Mouse (Mus musculus): ENCODE data around the gene Fgf3. TPM values are rescaled to one million over a fixed set of nuclear protein-coding genes. Genes with fewer than 3 reads are reported as not detected.

The Fgf3 gene
- 0.47 and 1.1 TPM in 2 replicates for polyA plus RNA-seq (2015; fragmentation: Nextera tagmentation; extraction: Ambion mirVana)

- WGBS = 4% methylated on average over 34 of the region's 43 CpGs
- Histone ChIP-seq H3K27ac (replicated peaks) (no peak within 1 kb of the TSS), H3K27me3 (ENCODE audit: control insufficient read depth, insufficient read depth, low read length) (peaks cover 33% of the 10 kb centered on the region), H3K9me3 (ENCODE audit: control insufficient read depth, low read length) (no peaks in the 10 kb centered on the region), H3K9ac (ENCODE audit: low read length) (no peak within 1 kb of the TSS), H3K36me3 (ENCODE audit: control insufficient read depth, insufficient read depth, low read length) (no peaks in the 10 kb centered on the region), H3K4me3 (ENCODE audit: low read depth, low read length) (peak within 1 kb of the TSS; percentile 33), H3K4me2 (replicated peaks; ENCODE audit: low read depth) (peak within 1 kb of the TSS; percentile 55), H3K4me1 (replicated peaks; ENCODE audit: control insufficient read depth, insufficient read depth) (no peaks in the 10 kb centered on the region)
- TF ChIP-seq CTCF (IDR thresholded peaks at IDR 0.05; ENCODE audit: low read depth) = no peak
- TF ChIP-seq EP300 (optimal IDR thresholded peaks at IDR 0.05) = no peak
- DNase-seq (ENCODE audit: low spot score) (no peak), ATAC-seq (ENCODE audit: low FRiP score, low TSS enrichment) (no peak)
These were observed at the start of gene Fgf3 for GRCm38 (mm10) chr7:144837891-144838488. TSS of gene Fgf3 (plus strand) at chr7:144838083.

DNA sequence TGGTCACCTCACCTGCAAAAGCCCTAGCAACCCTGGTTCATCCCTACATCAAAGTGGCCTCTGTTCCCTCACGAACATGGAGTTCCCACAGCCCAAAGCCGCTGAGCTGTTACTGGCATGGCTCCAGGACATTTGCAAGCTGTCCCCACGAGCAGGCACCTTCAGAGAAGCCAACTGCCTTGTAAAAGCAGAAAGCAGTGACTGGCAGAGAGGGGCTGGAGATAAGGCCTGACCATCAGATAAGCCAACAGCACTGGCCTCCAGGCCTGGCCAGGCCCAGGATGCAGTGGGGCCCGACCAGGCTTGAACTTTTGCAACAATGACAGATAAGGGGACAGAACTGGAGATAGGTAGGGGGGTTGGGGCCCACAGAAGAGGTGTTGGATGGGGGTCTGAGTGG lies 49.3 kb upstream of the Fgf3 start:
- DNase-seq (ENCODE audit: low spot score) (no peak), ATAC-seq (ENCODE audit: low FRiP score, low TSS enrichment) (0 out of 2 replicates have a peak, but pooled peaks have one; percentile 28)
- Histone ChIP-seq H3K27me3 (ENCODE audit: control insufficient read depth, insufficient read depth, low read length) (no peaks in the 10 kb centered on the region), H3K27ac (replicated peaks) (no peak overlapping the region), H3K4me2 (replicated peaks; ENCODE audit: low read depth) (no peak overlapping the region), H3K4me1 (replicated peaks; ENCODE audit: control insufficient read depth, insufficient read depth) (no peaks in the 10 kb centered on the region), H3K4me3 (ENCODE audit: low read depth, low read length) (no peak overlapping the region), H3K9ac (ENCODE audit: low read length) (no peak overlapping the region), H3K9me3 (ENCODE audit: control insufficient read depth, low read length) (no peaks in the 10 kb centered on the region), H3K36me3 (ENCODE audit: control insufficient read depth, insufficient read depth, low read length) (no peaks in the 10 kb centered on the region)
- 30% methylated on average over 4 of the region's 4 CpGs for WGBS
- TF ChIP-seq CTCF (IDR thresholded peaks at IDR 0.05; ENCODE audit: low read depth) (no peak), EP300 (optimal IDR thresholded peaks at IDR 0.05) (no peak)

DNA sequence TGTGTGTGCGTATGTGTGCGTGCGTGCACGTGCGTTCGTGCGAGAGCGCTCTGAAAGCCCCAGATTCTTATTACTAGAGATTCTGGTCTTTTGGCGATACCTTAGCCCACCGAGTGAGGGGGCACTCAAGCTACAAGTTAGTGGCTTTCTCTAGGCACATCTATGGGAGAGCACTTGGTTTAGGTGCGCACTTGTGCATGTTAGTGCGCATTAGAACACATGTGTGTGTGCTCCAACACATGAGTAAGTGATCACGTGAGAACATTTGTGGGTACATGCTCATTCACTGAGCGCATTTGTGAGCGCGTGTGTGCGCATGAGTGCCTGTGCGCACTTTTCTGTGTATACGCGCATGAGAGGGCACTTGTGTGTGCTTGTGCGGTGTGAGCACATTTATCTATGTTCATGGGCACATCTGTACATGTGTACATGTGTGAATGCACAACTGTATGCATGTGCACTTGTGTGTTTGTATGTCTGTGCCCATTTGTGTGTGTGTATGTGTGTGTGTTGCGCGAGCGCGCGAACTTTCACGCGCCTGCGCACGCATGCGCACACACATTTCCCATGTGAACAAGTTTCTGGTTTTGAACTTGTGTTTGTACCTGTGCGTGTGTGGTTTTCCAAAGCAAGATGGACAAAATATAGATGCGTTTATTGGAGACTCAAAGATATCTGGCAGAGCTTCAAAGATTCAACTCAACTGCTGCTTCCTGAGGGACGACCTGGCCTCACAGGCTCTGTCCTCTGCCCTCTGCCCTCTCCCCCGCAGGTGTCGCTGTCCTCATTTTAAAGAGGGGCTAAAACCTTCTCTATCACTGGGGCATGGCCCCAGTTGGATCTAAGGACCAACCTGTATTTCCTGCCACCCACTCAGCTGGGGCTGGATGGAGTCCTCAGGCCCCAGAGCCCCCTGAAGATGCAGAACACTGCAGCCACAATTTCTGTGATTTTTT lies 48.0 kb upstream of the Fgf3 start:
- H3K9me3 ChIP-seq (ENCODE audit: control insufficient read depth, low read length) = no peaks in the 10 kb centered on the region
- no peaks in the 10 kb centered on the region for H3K36me3 ChIP-seq (ENCODE audit: control insufficient read depth, insufficient read depth, low read length)
- TF ChIP-seq CTCF (IDR thresholded peaks at IDR 0.05; ENCODE audit: low read depth) (peak; percentile 53), EP300 (optimal IDR thresholded peaks at IDR 0.05) (no peak)
- DNase-seq (ENCODE audit: low spot score) = no peak
- no peak overlapping the region for H3K4me3 ChIP-seq (ENCODE audit: low read depth, low read length)
- WGBS = 49% methylated on average over 36 of the region's 36 CpGs
- H3K27me3 ChIP-seq (ENCODE audit: control insufficient read depth, insufficient read depth, low read length) = no peaks in the 10 kb centered on the region
- no peak overlapping the region for H3K27ac ChIP-seq (replicated peaks)
- no peak for ATAC-seq (ENCODE audit: low FRiP score, low TSS enrichment)
- no peak overlapping the region for H3K9ac ChIP-seq (ENCODE audit: low read length)
- no peaks in the 10 kb centered on the region for H3K4me1 ChIP-seq (replicated peaks; ENCODE audit: control insufficient read depth, insufficient read depth)
- 0 out of 2 replicates have a peak overlapping the region, but pooled peaks have one; percentile 25 for H3K4me2 ChIP-seq (replicated peaks; ENCODE audit: low read depth)

GRCm38 (mm10) chr7:144791426-144791825 lies 46.5 kb upstream of the Fgf3 start:
- H3K9me3 ChIP-seq (ENCODE audit: control insufficient read depth, low read length) = no peaks in the 10 kb centered on the region
- TF ChIP-seq EP300 (optimal IDR thresholded peaks at IDR 0.05) (no peak), CTCF (IDR thresholded peaks at IDR 0.05; ENCODE audit: low read depth) (no peak)
- H3K4me3 ChIP-seq (ENCODE audit: low read depth, low read length) = no peak overlapping the region
- ATAC-seq (ENCODE audit: low FRiP score, low TSS enrichment) = no peak
- H3K27me3 ChIP-seq (ENCODE audit: control insufficient read depth, insufficient read depth, low read length) = no peaks in the 10 kb centered on the region
- no peak overlapping the region for H3K4me2 ChIP-seq (replicated peaks; ENCODE audit: low read depth)
- DNase-seq (ENCODE audit: low spot score) = no peak
- H3K27ac ChIP-seq (replicated peaks) = no peak overlapping the region
- no peaks in the 10 kb centered on the region for H3K4me1 ChIP-seq (replicated peaks; ENCODE audit: control insufficient read depth, insufficient read depth)
- H3K9ac ChIP-seq (ENCODE audit: low read length) = no peak overlapping the region
- 85% methylated on average over 7 of the region's 7 CpGs for WGBS
- H3K36me3 ChIP-seq (ENCODE audit: control insufficient read depth, insufficient read depth, low read length) = no peaks in the 10 kb centered on the region

- ATAC-seq (ENCODE audit: low FRiP score, low TSS enrichment) = peak; percentile 58; the same call in 1 of the 2 replicates
- H3K4me1 ChIP-seq (replicated peaks; ENCODE audit: control insufficient read depth, insufficient read depth) = no peaks in the 10 kb centered on the region
- H3K27me3 ChIP-seq (ENCODE audit: control insufficient read depth, insufficient read depth, low read length) = no peaks in the 10 kb centered on the region
- no peaks in the 10 kb centered on the region for H3K9me3 ChIP-seq (ENCODE audit: control insufficient read depth, low read length)
- H3K36me3 ChIP-seq (ENCODE audit: control insufficient read depth, insufficient read depth, low read length) = no peaks in the 10 kb centered on the region
- WGBS = 64% methylated on average over 10 of the region's 10 CpGs
- no peak overlapping the region for H3K27ac ChIP-seq (replicated peaks)
- no peak for TF ChIP-seq CTCF (IDR thresholded peaks at IDR 0.05; ENCODE audit: low read depth)
- TF ChIP-seq EP300 (optimal IDR thresholded peaks at IDR 0.05) = no peak
- no peak overlapping the region for H3K4me2 ChIP-seq (replicated peaks; ENCODE audit: low read depth)
- no peak for DNase-seq (ENCODE audit: low spot score)
- H3K9ac ChIP-seq (ENCODE audit: low read length) = no peak overlapping the region
- no peak overlapping the region for H3K4me3 ChIP-seq (ENCODE audit: low read depth, low read length)
These were observed 44.6 kb upstream of the Fgf3 start for GRCm38 (mm10) chr7:144793296-144793695.

Data from stomach, postnatal 0 days (tissue).